Mouse (Mus musculus) cerebellum, postnatal 36 days (tissue): ENCODE results near the gene Gm8267.
"Not testable (repeated sequence)": the region's sequence is repeated elsewhere in the genome, so short reads cannot be mapped to it uniquely, and the experiment has no call there.

Experiments
- DNase-seq, 2 experiments: peaks; one replicate each; pipeline ENCODE4 v3.0.0; 2021 to 2022; ENCODE audit warnings: mixed read lengths in 2 of 2

Gm8267 gene

DNA sequence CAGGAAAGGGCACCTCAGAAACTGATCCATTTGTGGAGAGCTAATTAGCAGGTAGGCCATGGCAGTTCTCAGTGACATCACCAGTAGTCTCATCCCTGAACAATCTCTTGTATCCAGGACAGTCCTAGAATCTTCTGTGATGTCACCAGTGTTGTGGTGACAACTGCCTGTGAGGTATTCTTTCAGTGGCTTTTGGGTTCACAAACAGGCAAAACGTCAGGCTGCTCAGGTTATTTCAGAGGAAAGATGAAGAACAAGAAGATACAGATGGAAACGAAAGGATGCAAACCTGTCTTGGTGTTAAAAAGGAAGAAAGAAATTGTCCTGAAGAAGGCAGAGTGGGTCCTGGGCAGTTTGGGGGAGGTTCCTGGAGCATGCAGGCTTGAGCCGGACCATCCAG, at the start of gene Gm8267:
Gene Gm8267, minus strand, starts transcription at position 101 of the 400 bp plus-strand sequence.
- no peak for DNase-seq

DNA sequence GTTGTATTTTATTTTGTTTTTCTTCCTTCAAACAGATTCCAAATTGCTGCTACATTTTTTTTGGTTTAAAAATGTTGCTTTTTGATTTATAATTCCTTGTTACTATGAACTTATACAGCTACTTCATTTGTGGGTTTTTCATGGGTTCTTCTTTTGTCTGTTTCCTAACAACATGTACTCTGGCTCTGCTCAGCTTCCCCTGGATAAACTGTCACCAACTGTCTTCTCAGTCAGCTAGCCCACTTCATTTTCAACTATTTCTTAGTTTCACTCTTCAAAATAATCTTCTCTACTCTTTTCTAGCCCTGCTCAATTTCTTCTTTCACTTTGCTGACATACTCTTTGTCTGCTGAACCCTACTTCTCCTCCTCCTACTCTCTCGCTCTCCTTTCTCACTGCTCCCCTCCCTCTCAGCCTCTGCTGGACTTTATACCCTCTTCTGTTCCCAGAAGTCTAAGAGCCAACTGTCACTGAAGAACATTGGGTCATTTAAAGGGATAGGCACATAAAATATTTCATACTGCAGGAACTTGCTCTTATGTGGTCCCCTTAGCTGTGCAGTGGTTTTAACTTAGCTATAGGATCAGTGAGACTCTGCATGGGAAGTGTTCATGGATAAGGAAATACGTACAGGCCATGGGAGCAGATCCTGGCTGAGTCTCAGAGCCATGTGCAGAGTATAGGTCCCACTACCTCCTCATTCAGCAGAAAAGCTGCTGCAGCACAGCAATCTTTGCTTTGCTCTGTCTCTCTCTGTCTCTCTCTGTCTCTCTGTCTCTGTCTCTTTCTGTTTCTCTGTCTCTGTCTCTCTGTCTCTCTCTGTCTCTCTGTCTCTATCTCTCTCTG, 39.6 kb upstream of the Gm8267 start:
- DNase-seq, result not testable (repeated sequence)

DNA sequence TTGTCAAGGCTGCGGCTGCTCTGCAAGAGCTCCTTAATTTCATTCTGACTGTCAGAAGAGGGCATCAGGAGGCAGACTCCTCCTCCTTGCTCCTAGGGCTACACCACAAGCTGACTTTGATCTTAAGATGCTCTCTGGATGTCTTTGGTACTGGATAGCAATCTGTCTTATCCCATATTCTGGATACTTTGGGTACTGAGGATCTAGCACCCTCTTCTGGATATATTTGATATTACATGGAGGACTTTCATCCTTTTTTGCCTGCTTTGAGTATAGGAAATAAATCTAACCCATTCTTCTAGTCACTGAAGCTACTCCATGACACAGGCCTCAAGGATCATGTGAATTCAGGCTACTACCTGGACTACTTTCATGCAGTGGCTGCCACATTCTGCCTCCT, 7.4 kb downstream of the Gm8267 start:
- not testable (repeated sequence) for DNase-seq

DNA sequence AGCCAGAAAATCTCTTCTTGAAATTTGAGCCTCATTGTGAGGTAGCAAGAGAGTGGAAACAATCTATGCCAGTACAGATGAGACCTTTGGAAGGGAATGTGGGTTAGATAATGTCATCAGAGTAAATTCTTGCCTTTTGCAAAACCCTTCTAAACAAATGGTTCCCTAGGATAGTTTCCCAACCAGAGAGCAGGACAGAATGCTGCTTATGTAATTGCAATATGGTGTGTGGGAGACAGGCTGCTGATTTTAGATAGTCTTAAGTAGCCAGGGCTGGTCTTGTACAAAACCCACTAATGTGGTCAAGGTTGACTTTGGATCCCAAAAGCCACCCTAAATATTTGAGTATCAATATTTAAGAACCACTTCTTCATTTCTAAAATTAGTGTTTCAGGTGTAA, 19.4 kb downstream of the Gm8267 start:
- DNase-seq, result not testable (repeated sequence)

DNA sequence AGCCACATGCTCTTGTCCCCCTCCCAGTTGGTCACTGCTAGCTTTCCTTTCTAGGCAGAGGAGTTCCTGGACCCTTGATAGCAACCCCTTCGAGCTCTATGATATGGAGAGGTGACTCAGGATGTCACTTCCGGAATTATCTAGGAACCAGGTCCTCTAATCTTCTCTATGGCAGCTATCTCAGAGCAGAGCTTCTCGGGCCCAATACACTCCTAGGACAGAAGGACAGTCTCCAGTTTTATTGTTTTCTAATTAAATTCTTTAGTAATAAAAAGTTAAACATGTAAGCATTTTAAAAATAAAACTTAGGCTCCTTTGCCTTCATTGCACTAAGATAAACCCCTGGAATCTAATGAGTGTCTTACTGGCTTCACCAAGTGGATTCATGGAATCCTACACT, 43.8 kb downstream of the Gm8267 start, which contains the start of gene Gm8257:
Gene Gm8257, minus strand, starts transcription at position 101 of the 400 bp plus-strand sequence.
- not testable (repeated sequence) for DNase-seq
